ENCODE assay signal across 23 mouse cellular contexts in genomic region chr9:89552663-89553062, GRCm38 (mm10).
A peak's percentile ranks its signal among the peaks of the same experiment; 100 is the strongest.
DNase-seq lines count a peak whose midpoint lies in the region; ATAC-seq and TF ChIP-seq lines count a peak whose summit lies in the region.
"Had no signal": no experiment of that assay in that cellular context is flagged by ENCODE, and none has a peak within 500 bp of the region (broad histone marks: within the 10 kb centered on the region; RNA-seq: fewer than 3 reads in every experiment).

No protein-coding gene starts in this region.

- H3K27me3 ChIP-seq in forebrain, postnatal 0 days (ENCODE audit: insufficient read depth, low read length) = no peaks in the 10 kb centered on the region
- no peaks in the 10 kb centered on the region for H3K27me3 ChIP-seq in forebrain, embryonic 16.5 days (replicated peaks; ENCODE audit: control insufficient read depth, insufficient read depth, low read length)
- H3K27me3 ChIP-seq in CH12.LX (replicated peaks) = no peaks in the 10 kb centered on the region
- no peaks in the 10 kb centered on the region for H3K27me3 ChIP-seq in kidney, adult 2 months (replicated peaks; ENCODE audit: control insufficient read depth, insufficient read depth, low read length)
- H3K27me3 ChIP-seq: heart, embryonic 12.5 days; intestine, embryonic 15.5 days; midbrain, embryonic 12.5 days had no signal

- H3K9me3 ChIP-seq in forebrain, postnatal 0 days (ENCODE audit: low read length) = no peaks in the 10 kb centered on the region
- H3K9me3 ChIP-seq in forebrain, embryonic 16.5 days (ENCODE audit: control insufficient read depth, low read length) = no peaks in the 10 kb centered on the region
- H3K9me3 ChIP-seq in CH12.LX (replicated peaks; ENCODE audit: low read length) = no peaks in the 10 kb centered on the region
- H3K9me3 ChIP-seq: hindbrain, embryonic 10.5 days; intestine, embryonic 15.5 days had no signal

- in situ Hi-C loops in CH12.LX (cut with MboI; ENCODE audit: low pct_ligation_motif_present, low pct_unique_long_range_greater_than_20kb, low sequenced_read_pairs) = no loop called here

- no peak for TF ChIP-seq RAD21 in CH12.LX (IDR thresholded peaks at IDR 0.05; ENCODE audit: low read depth, low read length)

- no peak for TF ChIP-seq EP300 in CH12.LX (IDR thresholded peaks at IDR 0.05; ENCODE audit: low read length)

- no peak overlapping the region for H3K9ac ChIP-seq in forebrain, postnatal 0 days
- H3K9ac ChIP-seq in forebrain, embryonic 16.5 days (replicated peaks; ENCODE audit: low read depth, low read length) = no peak overlapping the region
- H3K9ac ChIP-seq in CH12.LX (ENCODE audit: insufficient read depth, low read depth) = no peak overlapping the region
- H3K9ac ChIP-seq: heart, embryonic 12.5 days; intestine, embryonic 15.5 days; liver, embryonic 14.5 days; lung, embryonic 14.5 days; midbrain, embryonic 12.5 days had no signal

- ATAC-seq in forebrain, postnatal 0 days = peak; percentile 61
- ATAC-seq in forebrain, embryonic 16.5 days = no peak
- ATAC-seq: hindbrain, embryonic 16.5 days; intestine, embryonic 15.5 days had no signal

- H3K27ac ChIP-seq in forebrain, postnatal 0 days (ENCODE audit: low read depth, low read length) = no peak overlapping the region
- H3K27ac ChIP-seq in forebrain, embryonic 16.5 days (ENCODE audit: low read length) = no peak overlapping the region
- no peak overlapping the region for H3K27ac ChIP-seq in CH12.LX (ENCODE audit: insufficient read depth, low read depth)
- H3K27ac ChIP-seq in kidney, adult 2 months (ENCODE audit: insufficient read depth, low read depth, low read length) = no peak overlapping the region
- H3K27ac ChIP-seq: hindbrain, embryonic 10.5 days; intestine, embryonic 15.5 days; liver, embryonic 14.5 days; midbrain, embryonic 12.5 days; stomach, postnatal 0 days had no signal

- WGBS in forebrain, postnatal 0 days = 58% methylated on average over 2 of the region's 2 CpGs
- WGBS in forebrain, embryonic 16.5 days = 64% methylated on average over 2 of the region's 2 CpGs
- 79% methylated on average over 2 of the region's 2 CpGs for WGBS in kidney, adult 2 months

- TF ChIP-seq CTCF in forebrain, postnatal 0 days (IDR thresholded peaks at IDR 0.05; ENCODE audit: low read depth) = no peak
- TF ChIP-seq CTCF in CH12.LX (conservative IDR thresholded peaks at IDR 0.05 in 1 of 2, IDR thresholded peaks at IDR 0.05 in 1 of 2; ENCODE audit: low read depth in 2 of 2, low read length in 2 of 2) = no peak
- TF ChIP-seq CTCF in kidney, adult 2 months (conservative IDR thresholded peaks at IDR 0.05; ENCODE audit: insufficient read depth, insufficient read length, low read depth, low read length) = no peak

- dilution Hi-C loops in CH12.LX (cut with MboI; ENCODE audit: extremely low pct_ligation_motif_present, extremely low pct_unique_long_range_greater_than_20kb, low sequenced_read_pairs) = no loop called here

- H3K4me1 ChIP-seq in forebrain, postnatal 0 days (ENCODE audit: insufficient read depth) = no peaks in the 10 kb centered on the region
- no peaks in the 10 kb centered on the region for H3K4me1 ChIP-seq in forebrain, embryonic 16.5 days (replicated peaks; ENCODE audit: control insufficient read depth, insufficient read depth, low read length)
- H3K4me1 ChIP-seq in CH12.LX (ENCODE audit: control insufficient read depth in 1 of 2, insufficient read depth in 2 of 2) = peaks cover 0 to 8% of the 10 kb centered on the region in 2 experiments; a peak in 2 of 4 replicates
- no peaks in the 10 kb centered on the region for H3K4me1 ChIP-seq in kidney, adult 2 months (ENCODE audit: control insufficient read depth, insufficient read depth, low read length)
- H3K4me1 ChIP-seq: heart, embryonic 12.5 days; hindbrain, embryonic 10.5 days; intestine, embryonic 15.5 days; midbrain, embryonic 12.5 days had no signal

- no peaks in the 10 kb centered on the region for H3K79me2 ChIP-seq in CH12.LX (replicated peaks; ENCODE audit: control insufficient read depth, extremely low read depth, insufficient read depth, poor library complexity, severe bottlenecking)

- DNase-seq in forebrain, postnatal 0 days = peak; percentile 7
- peak; percentile 9 for DNase-seq in CH12.LX (ENCODE audit: extremely low read depth)
- peak; percentile 4 to 7 for DNase-seq in frontal cortex, postnatal 14 days (ENCODE audit: low spot score in 2 of 2)
- DNase-seq in left cerebral cortex, postnatal 36 days (ENCODE audit: low spot score in 2 of 2) = peak; percentile 8 to 10
- no peak for DNase-seq in spleen, postnatal 14 days (ENCODE audit: low spot score in 2 of 2)
- DNase-seq in kidney, adult 2 months = no peak
- no peak for DNase-seq in cerebellum, adult 9-10 months
- DNase-seq: adrenal gland, postnatal 25 days; cerebellum, adult 11 months; cerebellum, postnatal 14 days; gastrocnemius, postnatal 25 days; heart, adult 18-20 months; heart, postnatal 10 days; kidney, postnatal 25 days; lung, embryonic 14.5 days had no signal

- no peak overlapping the region for H3K4me2 ChIP-seq in forebrain, postnatal 0 days (ENCODE audit: low read depth)
- no peak overlapping the region for H3K4me2 ChIP-seq in forebrain, embryonic 16.5 days (ENCODE audit: low read length)
- H3K4me2 ChIP-seq in CH12.LX (ENCODE audit: insufficient read depth, low read depth, poor library complexity, severe bottlenecking) = no peak overlapping the region
- H3K4me2 ChIP-seq: heart, embryonic 12.5 days; intestine, embryonic 15.5 days; lung, embryonic 14.5 days; midbrain, embryonic 12.5 days had no signal

- H3K36me3 ChIP-seq in forebrain, postnatal 0 days (ENCODE audit: insufficient read depth) = no peaks in the 10 kb centered on the region
- no peaks in the 10 kb centered on the region for H3K36me3 ChIP-seq in forebrain, embryonic 16.5 days (ENCODE audit: control insufficient read depth, insufficient read depth)
- no peaks in the 10 kb centered on the region for H3K36me3 ChIP-seq in CH12.LX (replicated peaks in 1 of 2; ENCODE audit: control insufficient read depth in 1 of 2, insufficient read depth in 1 of 2, low read length in 1 of 2)
- H3K36me3 ChIP-seq in kidney, adult 2 months (ENCODE audit: control insufficient read depth, insufficient read depth, low read length) = no peaks in the 10 kb centered on the region
- H3K36me3 ChIP-seq: heart, embryonic 12.5 days; hindbrain, embryonic 10.5 days; intestine, embryonic 15.5 days; midbrain, embryonic 12.5 days had no signal

- H3K4me3 ChIP-seq in forebrain, postnatal 0 days (ENCODE audit: low read depth, low read length) = no peak overlapping the region
- no peak overlapping the region for H3K4me3 ChIP-seq in forebrain, embryonic 16.5 days (replicated peaks; ENCODE audit: low read length)
- H3K4me3 ChIP-seq in CH12.LX (replicated peaks in 1 of 3; ENCODE audit: low read depth in 2 of 3, low read length in 2 of 3, poor library complexity in 1 of 3) = no peak overlapping the region
- no peak overlapping the region for H3K4me3 ChIP-seq in kidney, adult 2 months (ENCODE audit: insufficient read depth, low read depth, low read length)
- H3K4me3 ChIP-seq: heart, embryonic 12.5 days; hindbrain, embryonic 10.5 days; intestine, embryonic 15.5 days; midbrain, embryonic 12.5 days had no signal

- intact Hi-C loops in left cerebral cortex, postnatal 36 days (cut with DNase I) = no loop called here

- TF ChIP-seq POLR2A in CH12.LX (IDR thresholded peaks at IDR 0.05; ENCODE audit: low read depth, low read length) = no peak
- TF ChIP-seq POLR2A in kidney, adult 2 months (IDR thresholded peaks at IDR 0.05; ENCODE audit: low read depth, low read length) = no peak

TF ChIP-seq in CH12.LX, 34 proteins besides CTCF, POLR2A, EP300 and RAD21:
- TF ChIP-seq KAT2A (IDR thresholded peaks at IDR 0.05; ENCODE audit: insufficient replicate concordance, low read length) (no peak), ZKSCAN1 (IDR thresholded peaks at IDR 0.05; ENCODE audit: borderline replicate concordance, low read depth, low read length) (no peak), MAFK (IDR thresholded peaks at IDR 0.05; ENCODE audit: insufficient replicate concordance, low read length) (no peak), SMC3 (IDR thresholded peaks at IDR 0.05; ENCODE audit: low read depth, low read length) (no peak), CHD1 (IDR thresholded peaks at IDR 0.05; ENCODE audit: low read depth, low read length) (no peak), MEF2A (IDR thresholded peaks at IDR 0.05; ENCODE audit: borderline replicate concordance, low read depth, low read length) (no peak), JUND (conservative IDR thresholded peaks at IDR 0.05; ENCODE audit: low read depth, low read length) (no peak), USF2 (conservative IDR thresholded peaks at IDR 0.05; ENCODE audit: low read depth, low read length) (no peak), TCF12 (IDR thresholded peaks at IDR 0.05; ENCODE audit: low read depth, low read length) (no peak), JUN (IDR thresholded peaks at IDR 0.05; ENCODE audit: insufficient read depth, low read depth, low read length) (no peak), ELF1 (IDR thresholded peaks at IDR 0.05; ENCODE audit: low read depth, low read length) (no peak), PAX5 (IDR thresholded peaks at IDR 0.05; ENCODE audit: low read length) (no peak), POLR2AphosphoS2 (IDR thresholded peaks at IDR 0.05; ENCODE audit: low read depth, low read length) (no peak), CHD2 (IDR thresholded peaks at IDR 0.05; ENCODE audit: low read length) (no peak), NELFE (IDR thresholded peaks at IDR 0.05; ENCODE audit: low read depth, low read length) (no peak), HCFC1 (IDR thresholded peaks at IDR 0.05; ENCODE audit: low read depth, low read length) (no peak), ETS1 (conservative IDR thresholded peaks at IDR 0.05; ENCODE audit: low read depth, low read length) (no peak), MAX (IDR thresholded peaks at IDR 0.05; ENCODE audit: low read length) (no peak), IRF4 (IDR thresholded peaks at IDR 0.05; ENCODE audit: low read depth, low read length) (no peak)

Comparison
In these comparisons a context has a peak if more than half of its experiments do, and no peak if none do; other contexts are left out.
1. DNase-seq: peak in forebrain, postnatal 0 days (single experiment), CH12.LX (single experiment), frontal cortex, postnatal 14 days (2 of 2) and left cerebral cortex, postnatal 36 days (2 of 2); none in spleen, postnatal 14 days (0 of 2), kidney, adult 2 months (single experiment) and cerebellum, adult 9-10 months (single experiment).